Mouse (Mus musculus): Measurements from ENCODE around the gene Supt5. TPM values are rescaled to one million over a fixed set of nuclear protein-coding genes. Genes with fewer than 3 reads are reported as not detected.

Gene Supt5
- polyA plus RNA-seq, 1 experiment, result 126 TPM

- peak overlapping the region; percentile 91 for H3K27ac ChIP-seq (ENCODE audit: control insufficient read depth, insufficient read depth, low read depth, low read length)
- peaks cover 49% of the 10 kb centered on the region for H3K4me1 ChIP-seq (ENCODE audit: control insufficient read depth, insufficient read depth, low read length)
- TF ChIP-seq POLR2A (IDR thresholded peaks at IDR 0.05; ENCODE audit: control insufficient read depth, low read depth, low read length), result peak; percentile 7; the same call in 1 of the 2 replicates
- no peak for TF ChIP-seq CTCF (IDR thresholded peaks at IDR 0.05; ENCODE audit: control insufficient read depth, insufficient read depth, insufficient replicate concordance, low read depth, low read length)
These were observed 39.6 kb upstream of the Supt5 start for GRCm38 (mm10) chr7:28378066-28378690.

GRCm38 (mm10) chr7:28377190-28378065 lies 38.9 kb upstream of the Supt5 start:
- Histone ChIP-seq H3K4me1 (ENCODE audit: control insufficient read depth, insufficient read depth, low read length) (peaks cover 42% of the 10 kb centered on the region), H3K27me3 (ENCODE audit: control insufficient read depth, insufficient read depth, low read length) (no peaks in the 10 kb centered on the region), H3K4me3 (ENCODE audit: control insufficient read depth, low read depth, low read length) (peak overlapping the region; percentile 86), H3K36me3 (ENCODE audit: control insufficient read depth, insufficient read depth, low read length) (no peaks in the 10 kb centered on the region), H3K27ac (ENCODE audit: control insufficient read depth, insufficient read depth, low read depth, low read length) (peak overlapping the region; percentile 65; the same call in 1 of the 2 replicates)
- TF ChIP-seq CTCF (IDR thresholded peaks at IDR 0.05; ENCODE audit: control insufficient read depth, insufficient read depth, insufficient replicate concordance, low read depth, low read length) (no peak), POLR2A (IDR thresholded peaks at IDR 0.05; ENCODE audit: control insufficient read depth, low read depth, low read length) (no peak)

More at GRCm38 (mm10) chr7:28378066-28378690, 39.6 kb upstream of the Supt5 start:
- Histone ChIP-seq H3K36me3 (ENCODE audit: control insufficient read depth, insufficient read depth, low read length) (no peaks in the 10 kb centered on the region), H3K27me3 (ENCODE audit: control insufficient read depth, insufficient read depth, low read length) (no peaks in the 10 kb centered on the region), H3K4me3 (ENCODE audit: control insufficient read depth, low read depth, low read length) (peak overlapping the region; percentile 86)

- Histone ChIP-seq H3K4me3 (ENCODE audit: control insufficient read depth, low read depth, low read length) (peak overlapping the region; percentile 86), H3K27ac (ENCODE audit: control insufficient read depth, insufficient read depth, low read depth, low read length) (peak overlapping the region; percentile 91), H3K4me1 (ENCODE audit: control insufficient read depth, insufficient read depth, low read length) (peaks cover 40% of the 10 kb centered on the region), H3K27me3 (ENCODE audit: control insufficient read depth, insufficient read depth, low read length) (no peaks in the 10 kb centered on the region), H3K36me3 (ENCODE audit: control insufficient read depth, insufficient read depth, low read length) (no peaks in the 10 kb centered on the region)
- peak; percentile 62; the same call in 1 of the 2 replicates for TF ChIP-seq POLR2A (IDR thresholded peaks at IDR 0.05; ENCODE audit: control insufficient read depth, low read depth, low read length)
- TF ChIP-seq CTCF (IDR thresholded peaks at IDR 0.05; ENCODE audit: control insufficient read depth, insufficient read depth, insufficient replicate concordance, low read depth, low read length), result no peak
These were observed 37.6 kb upstream of the Supt5 start for GRCm38 (mm10) chr7:28376011-28376771.

- H3K27me3 ChIP-seq (ENCODE audit: control insufficient read depth, insufficient read depth, low read length), result no peaks in the 10 kb centered on the region
- peak overlapping the region; percentile 93 for H3K27ac ChIP-seq (ENCODE audit: control insufficient read depth, insufficient read depth, low read depth, low read length)
- H3K4me1 ChIP-seq (ENCODE audit: control insufficient read depth, insufficient read depth, low read length), result peaks cover 38% of the 10 kb centered on the region
- TF ChIP-seq CTCF (IDR thresholded peaks at IDR 0.05; ENCODE audit: control insufficient read depth, insufficient read depth, insufficient replicate concordance, low read depth, low read length), result no peak
- TF ChIP-seq POLR2A (IDR thresholded peaks at IDR 0.05; ENCODE audit: control insufficient read depth, low read depth, low read length), result peak; percentile 65
- H3K4me3 ChIP-seq (ENCODE audit: control insufficient read depth, low read depth, low read length), result peak overlapping the region; percentile 86
- H3K36me3 ChIP-seq (ENCODE audit: control insufficient read depth, insufficient read depth, low read length), result no peaks in the 10 kb centered on the region
These were observed 36.8 kb upstream of the Supt5 start for GRCm38 (mm10) chr7:28375176-28375921.

- H3K4me1 ChIP-seq (ENCODE audit: control insufficient read depth, insufficient read depth, low read length), result peaks cover 37% of the 10 kb centered on the region
- TF ChIP-seq POLR2A (IDR thresholded peaks at IDR 0.05; ENCODE audit: control insufficient read depth, low read depth, low read length), result no peak
- TF ChIP-seq CTCF (IDR thresholded peaks at IDR 0.05; ENCODE audit: control insufficient read depth, insufficient read depth, insufficient replicate concordance, low read depth, low read length), result no peak
These were observed 36.1 kb upstream of the Supt5 start for GRCm38 (mm10) chr7:28374647-28375046.

GRCm38 (mm10) chr7:28373891-28374495 lies 35.4 kb upstream of the Supt5 start:
- no peaks in the 10 kb centered on the region for H3K36me3 ChIP-seq (ENCODE audit: control insufficient read depth, insufficient read depth, low read length)
- TF ChIP-seq CTCF (IDR thresholded peaks at IDR 0.05; ENCODE audit: control insufficient read depth, insufficient read depth, insufficient replicate concordance, low read depth, low read length) (no peak), POLR2A (IDR thresholded peaks at IDR 0.05; ENCODE audit: control insufficient read depth, low read depth, low read length) (no peak)
- no peak overlapping the region for H3K27ac ChIP-seq (ENCODE audit: control insufficient read depth, insufficient read depth, low read depth, low read length)
- H3K4me3 ChIP-seq (ENCODE audit: control insufficient read depth, low read depth, low read length), result no peak overlapping the region
- no peaks in the 10 kb centered on the region for H3K27me3 ChIP-seq (ENCODE audit: control insufficient read depth, insufficient read depth, low read length)
- peaks cover 37% of the 10 kb centered on the region for H3K4me1 ChIP-seq (ENCODE audit: control insufficient read depth, insufficient read depth, low read length)

More at GRCm38 (mm10) chr7:28374647-28375046, 36.1 kb upstream of the Supt5 start:
- Histone ChIP-seq H3K4me3 (ENCODE audit: control insufficient read depth, low read depth, low read length) (peak overlapping the region; percentile 5), H3K36me3 (ENCODE audit: control insufficient read depth, insufficient read depth, low read length) (no peaks in the 10 kb centered on the region), H3K27me3 (ENCODE audit: control insufficient read depth, insufficient read depth, low read length) (no peaks in the 10 kb centered on the region), H3K27ac (ENCODE audit: control insufficient read depth, insufficient read depth, low read depth, low read length) (no peak overlapping the region)

Data from testis, adult 2 months (tissue).